Mouse (Mus musculus) left cerebral cortex, adult 2 months (tissue): ENCODE results near the gene Ptpro. TPM values are rescaled to one million over a fixed set of nuclear protein-coding genes. Genes with fewer than 3 reads are reported as not detected.

Source experiments
- DNase-seq, 2 experiments: peaks; one replicate each; pipeline ENCODE4 v3.0.0; 2021 to 2022; ENCODE audit warnings: low spot score in 2 of 2, mixed read lengths in 1 of 2; ENCODE audit errors: extremely low spot score in 1 of 2
- H3K27ac ChIP-seq: fragments of 200-600 bp; 2 replicates; pipeline ENCODE4 v1.8.1; 2022
- H3K4me3 ChIP-seq: fragments of 200-600 bp; 2 replicates; pipeline ENCODE4 v1.8.1; 2022
- CTCF ChIP-seq: fragments of 200-600 bp; IDR thresholded peaks from 2 replicates; pipeline ENCODE4 v1.8.1; 2022; ENCODE audit warnings: antibody characterized with exemption, mild to moderate bottlenecking, moderate library complexity
- intact Hi-C: fragments of 180-260 bp; cut with DNase I; formaldehyde crosslinking; loops from one replicate; pipeline ENCODE4 v1.15.1; 2025
- total RNA-seq, 2 experiments: library from RNA; stranded (reverse); gene quantifications; 2 replicates each; pipeline ENCODE4 v1.2.3; 2021

Gene Ptpro
- total RNA-seq, 2 experiments from 2014 or later: 31.7 to 40.1 TPM

DNA sequence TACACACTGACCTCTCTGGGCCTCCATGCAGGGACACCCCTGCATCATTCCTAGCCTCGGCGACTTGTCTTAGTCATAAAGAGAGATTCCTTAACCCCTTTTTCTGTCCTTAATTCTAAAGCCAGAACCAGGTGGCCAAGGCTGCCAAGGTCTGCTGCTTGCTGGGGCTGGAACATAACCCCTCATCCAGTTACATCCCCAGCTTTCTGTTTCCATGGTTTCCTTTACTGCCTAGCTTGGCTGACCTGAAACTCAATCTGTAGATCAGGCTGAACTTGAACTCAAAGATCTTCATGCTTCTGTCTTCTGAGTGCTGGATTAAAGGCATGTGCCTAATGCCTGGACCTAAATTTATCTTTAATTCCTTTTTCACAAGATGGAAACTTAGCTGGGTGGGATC is 51.7 kb downstream of the Ptpro start:
- intact Hi-C loops: no loop called here
- no peak for DNase-seq
- Histone ChIP-seq H3K27ac (no peak overlapping the region), H3K4me3 (no peak overlapping the region)
- no peak for TF ChIP-seq CTCF

DNA sequence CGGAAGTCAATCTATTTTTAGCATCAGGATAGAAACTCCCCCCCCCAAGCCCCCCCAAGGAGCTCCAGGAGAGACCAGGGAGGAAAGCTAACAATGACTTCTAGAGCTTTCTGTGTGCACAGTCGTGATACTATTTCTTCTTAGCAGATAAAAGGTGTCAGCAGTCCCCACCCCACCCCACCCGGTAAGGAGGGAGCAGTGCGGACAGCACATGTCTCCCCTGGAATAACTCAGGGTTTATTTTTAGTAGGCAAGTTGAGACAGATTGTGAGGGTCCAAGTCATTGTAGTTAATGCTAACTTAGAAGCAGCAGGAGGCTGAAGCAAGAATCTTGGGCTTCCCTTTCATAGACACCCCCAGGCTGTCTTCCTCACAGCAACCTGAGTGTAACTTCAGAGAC is 63.1 kb downstream of the Ptpro start:
- Histone ChIP-seq H3K27ac (no peak overlapping the region), H3K4me3 (no peak overlapping the region)
- DNase-seq: no peak
- TF ChIP-seq CTCF: no peak
- intact Hi-C loops: no loop called here

DNA sequence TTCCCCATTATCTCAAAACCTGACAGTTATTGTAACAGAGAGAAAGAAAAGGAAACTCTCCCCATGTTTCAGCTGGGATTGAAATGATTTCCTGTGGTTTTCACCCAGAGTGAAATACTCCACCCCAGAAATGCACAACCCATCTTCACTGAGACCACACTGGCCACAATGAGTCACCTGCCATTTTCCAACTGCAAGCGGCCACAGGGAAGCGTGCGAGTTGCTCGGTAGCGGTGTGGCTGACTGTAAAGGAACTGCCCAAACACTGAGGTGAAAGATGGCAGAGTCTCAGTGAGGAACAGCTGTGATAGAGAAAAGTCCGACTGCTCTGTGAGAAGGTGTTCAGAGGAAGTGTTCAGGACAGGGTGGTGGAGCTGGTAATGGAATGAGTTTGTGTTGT is 64.2 kb downstream of the Ptpro start:
- no peak for DNase-seq
- Histone ChIP-seq H3K4me3 (no peak overlapping the region), H3K27ac (no peak overlapping the region)
- intact Hi-C loops: no loop called here
- no peak for TF ChIP-seq CTCF

DNA sequence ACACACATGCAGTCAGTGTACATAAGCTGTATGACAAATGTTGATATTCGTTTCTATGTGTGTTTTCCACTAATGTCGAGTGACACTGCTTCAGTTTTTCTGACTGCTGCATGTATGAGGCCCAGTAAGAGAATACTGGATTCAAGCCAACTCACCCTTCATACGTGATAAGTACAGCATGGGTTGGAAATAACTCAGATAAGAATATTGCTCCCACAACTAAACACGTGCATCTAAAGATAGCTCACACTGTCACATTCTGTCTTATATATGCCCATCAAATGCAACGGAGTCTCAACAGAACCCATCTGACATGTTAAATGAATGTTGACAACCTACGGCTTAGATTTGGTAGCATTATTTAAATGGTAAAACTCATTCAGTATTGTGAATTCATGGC is 65.4 kb downstream of the Ptpro start:
- Histone ChIP-seq H3K4me3 (no peak overlapping the region), H3K27ac (no peak overlapping the region)
- intact Hi-C loops: no loop called here
- no peak for TF ChIP-seq CTCF
- no peak for DNase-seq

DNA sequence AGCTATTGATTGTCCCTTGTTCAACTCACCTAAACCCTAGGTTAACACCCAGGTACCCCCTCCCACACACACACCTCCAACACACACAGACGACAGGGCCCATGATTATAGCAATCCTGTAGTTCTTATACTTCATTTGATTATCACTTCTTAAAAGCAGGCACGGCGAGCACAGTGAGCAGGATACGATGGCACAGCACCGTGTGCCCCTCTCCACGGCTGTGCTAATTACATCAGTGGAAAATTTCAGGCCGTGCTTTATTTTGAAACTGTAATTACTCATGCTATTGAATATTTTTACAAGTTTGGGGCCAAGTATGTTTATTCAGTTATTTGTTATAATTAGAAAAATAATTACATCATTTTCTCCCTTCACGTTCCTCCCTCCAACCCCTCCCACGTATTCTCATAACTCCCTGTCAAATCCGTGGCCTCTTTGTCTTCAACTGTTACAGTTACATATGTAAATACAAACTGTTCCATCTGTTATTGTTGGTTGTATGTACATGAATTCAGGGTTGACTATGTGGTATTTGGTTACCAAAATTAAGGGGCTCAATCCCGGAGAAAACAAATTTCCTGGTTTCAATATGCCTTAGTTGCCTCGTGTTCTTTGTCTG is 66.2 kb downstream of the Ptpro start:
- intact Hi-C loops: no loop called here
- no peak overlapping the region for H3K27ac ChIP-seq
- H3K4me3 ChIP-seq: no peak overlapping the region
- no peak for DNase-seq
- TF ChIP-seq CTCF: no peak

DNA sequence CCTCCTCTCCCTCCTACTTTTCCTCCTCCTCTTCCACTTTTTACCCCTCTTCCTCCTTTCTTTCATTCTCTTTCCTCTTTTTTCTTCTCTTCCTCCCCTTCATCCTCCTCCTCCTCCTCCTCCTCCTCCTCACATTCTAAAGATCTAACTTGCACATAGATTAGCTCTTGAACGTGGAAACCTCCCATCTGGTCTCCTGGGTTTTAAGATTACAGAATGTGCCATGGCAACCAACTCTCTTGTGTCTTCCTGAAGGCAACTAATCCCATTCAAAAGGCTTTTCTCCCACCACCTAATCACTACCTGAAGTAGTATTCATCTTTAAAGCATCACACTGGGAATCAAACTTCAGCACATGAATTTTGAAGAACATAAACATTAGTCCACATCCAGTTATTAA is 67.5 kb downstream of the Ptpro start:
- Histone ChIP-seq H3K27ac (no peak overlapping the region), H3K4me3 (no peak overlapping the region)
- TF ChIP-seq CTCF: no peak
- DNase-seq: no peak
- intact Hi-C loops: no loop called here

DNA sequence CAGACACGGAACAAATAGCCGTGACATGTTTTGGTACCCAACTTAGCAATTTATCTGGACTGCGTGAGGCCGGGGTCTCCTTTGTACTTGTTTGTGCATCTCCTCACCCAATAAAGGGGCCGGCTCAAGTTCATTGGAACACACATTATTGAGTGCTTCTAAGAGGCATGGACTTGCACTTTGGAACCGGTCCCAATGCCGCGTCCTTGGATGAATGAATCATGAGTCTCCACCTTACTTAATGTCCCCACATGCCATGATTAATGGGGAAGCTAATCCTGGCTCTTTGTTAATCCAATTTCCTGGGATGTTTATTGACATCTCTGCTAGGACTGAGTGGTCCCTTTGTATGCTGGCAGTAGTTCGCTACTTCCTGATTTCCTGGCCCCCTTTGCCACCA is 75.6 kb downstream of the Ptpro start:
- intact Hi-C loops: no loop called here
- DNase-seq: no peak
- no peak for TF ChIP-seq CTCF
- no peak overlapping the region for H3K4me3 ChIP-seq
- H3K27ac ChIP-seq: no peak overlapping the region

DNA sequence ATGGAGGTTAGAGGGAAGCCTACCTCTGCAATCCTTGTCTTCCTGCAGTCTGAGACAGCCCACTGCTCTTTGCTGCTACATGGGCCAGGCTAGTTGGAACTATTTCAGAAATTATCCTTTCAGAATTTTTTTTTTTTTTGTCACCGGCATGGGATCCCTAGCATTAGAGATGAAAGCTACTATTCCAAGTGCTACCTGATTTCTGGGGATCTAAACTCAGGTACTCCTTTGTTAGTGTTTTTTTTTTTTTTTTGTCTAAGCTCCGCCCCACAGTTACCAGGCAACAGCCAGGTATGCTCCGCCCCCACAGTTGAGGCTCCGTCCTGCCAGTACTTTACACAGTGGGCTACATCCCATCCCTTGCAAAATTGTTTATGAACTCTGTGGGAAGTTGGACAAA is 76.1 kb downstream of the Ptpro start:
- no peak overlapping the region for H3K27ac ChIP-seq
- no peak for DNase-seq
- intact Hi-C loops: no loop called here
- no peak for TF ChIP-seq CTCF
- H3K4me3 ChIP-seq: no peak overlapping the region

DNA sequence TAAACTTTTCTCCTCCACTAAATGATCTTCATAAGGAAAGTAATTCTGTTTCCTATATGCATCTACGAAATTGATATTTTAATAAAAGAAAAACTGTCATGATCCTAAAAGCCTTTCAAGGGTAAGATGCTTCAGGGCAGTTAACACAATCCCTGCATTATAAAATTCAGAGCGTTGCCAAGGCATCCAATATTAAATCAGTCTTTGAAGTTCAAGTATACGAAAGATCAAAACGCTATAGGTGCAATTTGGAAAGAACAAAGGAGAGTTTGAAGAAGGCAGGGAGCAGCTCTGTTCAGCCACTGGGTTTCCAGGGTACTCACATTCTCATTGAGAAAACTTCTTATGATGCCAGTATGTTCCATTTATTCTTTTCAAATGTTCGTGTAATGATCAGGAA is 78.7 kb downstream of the Ptpro start:
- Histone ChIP-seq H3K27ac (no peak overlapping the region), H3K4me3 (no peak overlapping the region)
- TF ChIP-seq CTCF: no peak
- intact Hi-C loops: no loop called here
- no peak for DNase-seq

DNA sequence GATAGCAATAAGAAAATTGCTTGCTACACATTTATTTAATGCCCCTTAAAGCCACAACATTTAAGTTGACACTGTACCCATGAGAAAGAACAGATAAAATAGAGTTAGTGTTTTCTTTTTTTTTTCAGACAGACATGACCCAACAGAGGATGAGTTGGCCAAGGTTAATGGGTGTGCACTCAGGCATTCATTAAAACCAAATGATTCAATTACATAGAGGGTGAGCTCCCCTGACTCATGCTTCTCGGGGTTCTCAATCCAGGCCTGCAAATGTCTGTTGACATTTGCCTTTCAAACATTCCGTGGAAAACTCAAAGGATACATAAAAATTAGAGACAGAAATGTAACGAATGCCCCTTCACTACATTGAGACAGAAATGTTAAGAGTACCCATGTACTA is 79.7 kb downstream of the Ptpro start:
- intact Hi-C loops: no loop called here
- DNase-seq: no peak
- H3K4me3 ChIP-seq: no peak overlapping the region
- no peak for TF ChIP-seq CTCF
- no peak overlapping the region for H3K27ac ChIP-seq

DNA sequence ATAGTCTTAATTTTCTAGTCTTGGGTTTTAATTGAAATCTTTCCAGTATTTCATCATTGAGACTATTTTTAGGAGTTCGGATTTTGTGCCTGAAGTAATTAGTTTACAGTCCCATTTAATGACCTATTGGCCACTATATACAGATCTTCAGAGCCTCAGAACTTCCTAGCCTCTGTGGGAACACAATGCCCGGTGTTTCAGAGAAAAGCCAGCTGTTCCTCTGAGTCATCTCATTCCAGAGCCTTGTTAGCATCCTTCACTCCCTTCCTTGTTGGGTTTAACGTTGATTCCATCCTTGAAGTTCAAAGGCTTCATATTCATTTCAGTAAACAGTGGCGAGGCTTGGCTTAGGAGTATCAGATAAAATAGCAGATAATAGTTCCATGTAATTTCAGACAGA is 87.0 kb downstream of the Ptpro start:
- DNase-seq: no peak
- no peak overlapping the region for H3K4me3 ChIP-seq
- intact Hi-C loops: no loop called here
- TF ChIP-seq CTCF: no peak
- H3K27ac ChIP-seq: no peak overlapping the region

DNA sequence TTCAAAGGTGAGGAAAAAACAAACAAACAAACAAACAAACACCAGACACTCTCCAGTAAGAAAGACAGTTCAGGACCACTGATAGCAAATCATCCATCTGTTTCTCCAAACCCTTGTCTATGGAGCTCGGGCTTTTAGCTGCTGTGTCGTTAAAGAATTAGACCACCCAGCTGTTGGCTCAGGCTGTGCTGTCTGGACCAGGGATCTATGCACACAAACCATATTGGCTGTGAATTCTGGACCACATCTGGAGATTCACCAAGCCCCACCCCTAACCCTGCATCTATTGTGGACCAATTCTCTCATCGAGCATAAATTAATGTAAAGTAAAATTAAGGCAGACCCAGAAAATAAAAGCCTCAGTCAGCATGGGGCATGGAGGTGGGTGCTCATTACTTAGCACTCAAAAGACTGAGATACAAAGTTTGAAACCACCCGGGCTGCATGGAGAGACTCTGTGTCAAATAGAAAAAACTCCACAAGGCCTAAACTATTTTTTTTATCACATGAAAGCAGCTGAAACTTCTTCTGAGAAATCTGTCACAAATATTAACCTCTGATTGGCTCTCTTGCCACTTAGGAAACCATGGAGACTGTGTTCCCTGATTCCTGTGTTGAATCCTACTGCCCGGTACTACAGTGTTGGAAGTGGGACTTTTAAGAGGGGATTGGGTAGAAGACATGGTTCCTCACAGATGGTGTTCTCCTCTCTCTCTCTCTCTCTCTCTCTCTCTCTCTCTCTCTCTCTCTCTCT is 91.7 kb downstream of the Ptpro start:
- Histone ChIP-seq H3K27ac (no peak overlapping the region), H3K4me3 (no peak overlapping the region)
- no peak for DNase-seq
- intact Hi-C loops: no loop called here
- TF ChIP-seq CTCF: no peak

DNA sequence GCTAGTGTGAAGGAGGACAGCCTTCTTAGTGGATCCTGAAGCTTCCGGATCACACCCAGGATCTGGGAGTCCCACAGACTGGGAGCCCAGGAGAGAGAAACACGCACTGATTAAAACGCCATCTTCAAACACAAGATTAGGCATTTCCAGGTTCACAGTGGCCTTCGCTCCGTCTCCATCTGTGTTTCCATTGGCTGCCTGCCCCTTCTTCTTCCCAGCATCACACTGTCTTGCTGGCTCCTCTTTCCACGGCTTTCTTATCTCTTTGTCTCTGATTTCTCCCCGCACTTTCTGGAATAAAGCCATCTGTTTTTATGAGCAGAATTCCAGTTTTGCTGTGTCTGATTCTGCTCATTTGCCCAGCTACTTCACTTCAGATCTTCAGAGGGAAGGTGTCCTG is 108.0 kb downstream of the Ptpro start:
- H3K27ac ChIP-seq: no peak overlapping the region
- intact Hi-C loops: loop anchor here (5.0 kb wide), 1 partner anchor 108 kb away; the partner anchor contains the start of gene Ptpro
- no peak for DNase-seq
- no peak overlapping the region for H3K4me3 ChIP-seq
- TF ChIP-seq CTCF: no peak
